In the genomic region with DNA sequence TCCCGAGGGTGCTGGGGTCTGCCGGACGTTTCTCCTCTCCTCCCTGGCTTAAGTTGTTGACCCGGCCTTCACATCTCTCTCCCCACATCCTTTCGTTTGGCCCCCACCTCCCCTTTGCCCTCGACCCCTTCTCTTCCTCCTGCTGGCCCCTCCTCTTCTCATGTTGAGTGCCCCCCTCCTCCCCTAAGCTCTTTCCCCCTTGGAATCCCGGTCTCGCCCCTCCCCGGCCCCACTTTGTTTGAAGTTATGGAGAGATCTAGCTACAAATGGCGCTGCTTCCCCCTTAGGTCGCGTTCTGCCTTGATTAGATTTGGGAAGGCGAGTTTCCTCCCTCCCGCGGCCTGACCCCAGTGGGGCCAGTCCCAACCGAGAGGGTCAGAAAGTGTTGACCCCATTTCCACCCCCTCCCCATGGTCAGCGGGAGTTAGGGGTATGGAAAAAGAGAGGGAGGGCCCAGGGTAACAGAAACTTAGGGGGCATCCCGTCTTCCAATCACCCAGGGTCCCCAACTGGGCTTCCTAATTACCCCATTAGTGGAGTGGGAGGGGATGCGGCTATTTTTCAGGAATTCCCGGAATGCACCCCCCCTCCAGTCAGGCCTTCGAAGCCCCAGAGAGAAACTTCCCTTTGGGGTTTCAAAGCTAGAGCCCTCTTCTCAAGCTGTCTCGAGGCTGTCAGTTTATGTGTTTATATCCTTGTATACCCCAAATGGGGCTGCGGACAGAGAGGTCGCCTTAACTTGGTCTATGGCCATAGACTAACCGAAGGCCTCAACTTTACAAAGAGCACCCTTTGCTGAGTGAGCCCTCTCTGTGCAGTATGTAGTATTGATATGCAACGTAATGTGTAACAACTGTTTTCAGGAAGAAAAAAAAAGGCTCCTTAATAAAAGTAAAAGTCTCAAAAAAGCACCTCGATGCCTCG, we compare ENCODE assay signal across 12 mouse cellular contexts. TPM values are rescaled to one million over a fixed set of nuclear protein-coding genes. Genes with fewer than 3 reads are reported as not detected.
A peak's percentile ranks its signal among the peaks of the same experiment; 100 is the strongest.
DNase-seq lines count a peak whose midpoint lies in the region; ATAC-seq lines count a peak whose summit lies in the region.
"Had no signal": no experiment of that assay in that cellular context is flagged by ENCODE, and none has a peak within 500 bp of the region (broad histone marks: within the 10 kb centered on the region; RNA-seq: fewer than 3 reads in every experiment).

No protein-coding gene starts in this region.

- peak overlapping the region; percentile 32 for H3K4me3 ChIP-seq in hindbrain, embryonic 13.5 days
- peak overlapping the region; percentile 35 for H3K4me3 ChIP-seq in midbrain, embryonic 13.5 days (replicated peaks)

- peak; percentile 52 for DNase-seq in ES-CJ7 (ENCODE audit: low read depth, low spot score)
- peak; percentile 30 for DNase-seq in ZHBTc4 (ENCODE audit: low read depth, low spot score)
- no peak for DNase-seq in heart, adult 8-10 months (ENCODE audit: low spot score)
- no peak for DNase-seq in adrenal gland, postnatal 4 days (ENCODE audit: low spot score in 2 of 2)
- no peak for DNase-seq in kidney, adult 11 months
- no peak for DNase-seq in adrenal gland, adult 18-20 months (ENCODE audit: low spot score in 2 of 2)
- DNase-seq: left cerebral cortex, postnatal 4 days had no signal

- H3K9ac ChIP-seq in hindbrain, embryonic 13.5 days = peak overlapping the region; percentile 68; the same call in 1 of the 2 replicates
- peak overlapping the region; percentile 68 for H3K9ac ChIP-seq in midbrain, embryonic 13.5 days (replicated peaks)
- H3K9ac ChIP-seq: heart, embryonic 15.5 days; intestine, embryonic 15.5 days had no signal

- peak overlapping the region; percentile 55 for H3K4me2 ChIP-seq in hindbrain, embryonic 13.5 days
- H3K4me2 ChIP-seq in midbrain, embryonic 13.5 days (replicated peaks) = peak overlapping the region; percentile 60

- H3K27ac ChIP-seq in hindbrain, embryonic 13.5 days = peak overlapping the region; percentile 23; the same call in 1 of the 2 replicates
- H3K27ac ChIP-seq in midbrain, embryonic 13.5 days = peak overlapping the region; percentile 93
- H3K27ac ChIP-seq: heart, embryonic 15.5 days; intestine, embryonic 15.5 days had no signal

- no peaks in the 10 kb centered on the region for H3K9me3 ChIP-seq in hindbrain, embryonic 13.5 days
- H3K9me3 ChIP-seq in midbrain, embryonic 13.5 days = no peaks in the 10 kb centered on the region
- H3K9me3 ChIP-seq: heart, embryonic 15.5 days; intestine, embryonic 15.5 days had no signal

- H3K36me3 ChIP-seq in hindbrain, embryonic 13.5 days = no peaks in the 10 kb centered on the region
- H3K36me3 ChIP-seq in midbrain, embryonic 13.5 days = no peaks in the 10 kb centered on the region
- H3K36me3 ChIP-seq: heart, embryonic 15.5 days; intestine, embryonic 15.5 days had no signal

- ATAC-seq in hindbrain, embryonic 13.5 days (ENCODE audit: low FRiP score) = no peak
- no peak for ATAC-seq in midbrain, embryonic 13.5 days
- ATAC-seq: intestine, embryonic 15.5 days had no signal

- 4% methylated on average over 28 of the region's 28 CpGs for WGBS in hindbrain, embryonic 13.5 days
- WGBS in midbrain, embryonic 13.5 days = 2% methylated on average over 28 of the region's 28 CpGs

- peaks cover 49% of the 10 kb centered on the region for H3K4me1 ChIP-seq in hindbrain, embryonic 13.5 days (replicated peaks)
- H3K4me1 ChIP-seq in midbrain, embryonic 13.5 days (replicated peaks) = peaks cover 94% of the 10 kb centered on the region

- peaks cover 99% of the 10 kb centered on the region for H3K27me3 ChIP-seq in hindbrain, embryonic 13.5 days
- peaks cover 93% of the 10 kb centered on the region for H3K27me3 ChIP-seq in midbrain, embryonic 13.5 days

RNA-seq across cellular contexts. Expression of a gene that starts 10.9 kb away (rescaled TPM):
- polyA plus RNA-seq in hindbrain, embryonic 13.5 days (2015; fragmentation: Nextera tagmentation; extraction: Ambion mirVana) = 0.84 and 1.6 TPM in 2 replicates
- polyA plus RNA-seq in midbrain, embryonic 13.5 days (2015; fragmentation: Nextera tagmentation; extraction: Ambion mirVana) = 4.9 and 6.5 TPM in 2 replicates
- total RNA-seq in heart, adult 8-10 months (2022) = not detected
- total RNA-seq in adrenal gland, postnatal 4 days (2021) = under 1 TPM; 0.11 to 0.40 TPM
- total RNA-seq in adrenal gland, adult 18-20 months (2021) = not detected
- total RNA-seq: layer of hippocampus, adult 18-20 months had no signal
- polyA plus RNA-seq: heart, embryonic 15.5 days; intestine, embryonic 15.5 days had no signal

Comparison
In these comparisons a context has a peak if more than half of its experiments do, and no peak if none do; other contexts are left out.
1. DNase-seq: peak in ES-CJ7 (single experiment) and ZHBTc4 (single experiment); none in heart, adult 8-10 months (single experiment), adrenal gland, postnatal 4 days (0 of 2), kidney, adult 11 months (single experiment) and adrenal gland, adult 18-20 months (0 of 2).